In the genomic region with DNA sequence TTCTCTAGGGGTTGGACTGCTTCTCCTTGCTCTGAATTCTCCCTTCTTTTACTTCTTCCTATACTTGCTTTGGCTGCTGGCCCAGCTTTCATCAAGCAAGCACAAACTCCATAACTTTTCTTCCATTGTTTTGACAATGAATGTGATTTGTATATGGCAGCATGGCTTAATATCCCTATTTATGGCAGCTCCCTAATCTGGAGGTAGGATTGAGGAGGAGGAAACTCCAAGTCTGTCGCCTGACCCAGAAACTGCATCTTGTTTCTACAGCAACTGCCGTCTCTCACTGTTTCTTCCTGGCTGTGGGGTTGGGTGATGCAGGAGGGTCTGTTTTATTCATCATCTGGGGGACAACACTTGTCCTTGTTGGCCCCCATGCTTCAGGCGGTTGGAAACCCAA, we compare ENCODE assay signal across 27 mouse cellular contexts.
DNase-seq lines count a peak whose midpoint lies in the region; ATAC-seq and TF ChIP-seq lines count a peak whose summit lies in the region.
"Had no signal": no experiment of that assay in that cellular context is flagged by ENCODE, and none has a peak within 500 bp of the region (broad histone marks: within the 10 kb centered on the region; RNA-seq: fewer than 3 reads in every experiment).

No protein-coding gene starts in this region.

- no peaks in the 10 kb centered on the region for H3K4me1 ChIP-seq in forebrain, postnatal 0 days (ENCODE audit: insufficient read depth)
- H3K4me1 ChIP-seq in forebrain, embryonic 10.5 days: no peaks in the 10 kb centered on the region
- no peaks in the 10 kb centered on the region for H3K4me1 ChIP-seq in heart, embryonic 11.5 days (ENCODE audit: control insufficient read depth, insufficient read depth, low read length)
- 0 out of 2 replicates have a peak, but pooled peaks cover 4% of the 10 kb centered on the region for H3K4me1 ChIP-seq in stomach, embryonic 16.5 days (ENCODE audit: control insufficient read depth, insufficient read depth, low read length)
- H3K4me1 ChIP-seq: embryonic facial prominence, embryonic 10.5 days; embryonic facial prominence, embryonic 13.5 days; heart, embryonic 13.5 days had no signal

- H3K9me3 ChIP-seq in forebrain, postnatal 0 days (ENCODE audit: low read length): no peaks in the 10 kb centered on the region
- no peaks in the 10 kb centered on the region for H3K9me3 ChIP-seq in forebrain, embryonic 10.5 days
- no peaks in the 10 kb centered on the region for H3K9me3 ChIP-seq in heart, embryonic 11.5 days (replicated peaks; ENCODE audit: control insufficient read depth, low read length)
- H3K9me3 ChIP-seq in stomach, embryonic 16.5 days (replicated peaks; ENCODE audit: control insufficient read depth, low read length): no peaks in the 10 kb centered on the region
- H3K9me3 ChIP-seq: embryonic facial prominence, embryonic 10.5 days; embryonic facial prominence, embryonic 13.5 days; heart, embryonic 13.5 days had no signal

- no peak overlapping the region for H3K4me2 ChIP-seq in forebrain, postnatal 0 days (ENCODE audit: low read depth)
- H3K4me2 ChIP-seq in heart, embryonic 11.5 days: no peak overlapping the region
- H3K4me2 ChIP-seq in stomach, embryonic 16.5 days (ENCODE audit: low read depth, low read length): no peak overlapping the region
- H3K4me2 ChIP-seq: embryonic facial prominence, embryonic 13.5 days; heart, embryonic 13.5 days; hindbrain, embryonic 14.5 days had no signal

- H3K27me3 ChIP-seq in forebrain, postnatal 0 days (ENCODE audit: insufficient read depth, low read length): no peaks in the 10 kb centered on the region
- no peaks in the 10 kb centered on the region for H3K27me3 ChIP-seq in forebrain, embryonic 10.5 days (ENCODE audit: poor library complexity, severe bottlenecking)
- no peaks in the 10 kb centered on the region for H3K27me3 ChIP-seq in heart, embryonic 11.5 days (ENCODE audit: control insufficient read depth, insufficient read depth, low read length)
- no peaks in the 10 kb centered on the region for H3K27me3 ChIP-seq in stomach, embryonic 16.5 days (ENCODE audit: control insufficient read depth, insufficient read depth, low read length)
- H3K27me3 ChIP-seq: embryonic facial prominence, embryonic 13.5 days had no signal

- no peak for DNase-seq in forebrain, postnatal 0 days
- no peak for DNase-seq in forebrain, embryonic 10.5 days (ENCODE audit: extremely low spot score, low spot score)
- peak; percentile 66 for DNase-seq in heart, adult 11 months
- DNase-seq in right cerebral cortex, postnatal 10 days (ENCODE audit: low spot score in 2 of 2): peak; percentile 43 to 44
- DNase-seq in right cerebral cortex, postnatal 36 days (ENCODE audit: low spot score in 2 of 2): no peak
- DNase-seq in gastrocnemius, postnatal 10 days: no peak
- DNase-seq: adrenal gland, postnatal 14 days; cerebellum, adult 11-12 months; cerebellum, adult 8-10 months; cerebellum, postnatal 10 days; cerebellum, postnatal 36 days; embryo, embryonic 11 days; gastrocnemius, postnatal 14 days; heart, adult 18-20 months; heart, postnatal 14 days; heart, postnatal 4 days had no signal

- WGBS in forebrain, postnatal 0 days: 44% methylated on average over 3 of the region's 3 CpGs
- 87% methylated on average over 3 of the region's 3 CpGs for WGBS in forebrain, embryonic 10.5 days
- 63% methylated on average over 3 of the region's 3 CpGs for WGBS in heart, embryonic 11.5 days (ENCODE audit: insufficient replicate concordance)
- WGBS in stomach, embryonic 16.5 days: 37% methylated on average over 3 of the region's 3 CpGs

- H3K9ac ChIP-seq in forebrain, postnatal 0 days: no peak overlapping the region
- H3K9ac ChIP-seq in heart, embryonic 11.5 days (ENCODE audit: low read depth, low read length): no peak overlapping the region
- no peak overlapping the region for H3K9ac ChIP-seq in stomach, embryonic 16.5 days (ENCODE audit: low read length)
- H3K9ac ChIP-seq: embryonic facial prominence, embryonic 13.5 days; heart, embryonic 13.5 days; hindbrain, embryonic 14.5 days had no signal

- H3K4me3 ChIP-seq in forebrain, postnatal 0 days (ENCODE audit: low read depth, low read length): no peak overlapping the region
- no peak overlapping the region for H3K4me3 ChIP-seq in forebrain, embryonic 10.5 days
- H3K4me3 ChIP-seq in heart, embryonic 11.5 days (ENCODE audit: low read depth, low read length): no peak overlapping the region
- no peak overlapping the region for H3K4me3 ChIP-seq in stomach, embryonic 16.5 days (replicated peaks; ENCODE audit: low read length)
- H3K4me3 ChIP-seq: embryonic facial prominence, embryonic 10.5 days; embryonic facial prominence, embryonic 13.5 days; heart, embryonic 13.5 days had no signal

- TF ChIP-seq CTCF in forebrain, postnatal 0 days (IDR thresholded peaks at IDR 0.05; ENCODE audit: low read depth): no peak

- ATAC-seq in forebrain, postnatal 0 days: peak; percentile 50
- no peak for ATAC-seq in heart, embryonic 11.5 days (replicated peaks; ENCODE audit: insufficient number of reproducible peaks, low FRiP score, low TSS enrichment)
- ATAC-seq in stomach, embryonic 16.5 days (ENCODE audit: insufficient read depth, low FRiP score): peak; percentile 25; the same call in 1 of the 2 replicates
- ATAC-seq: forebrain, embryonic 14.5 days; hindbrain, postnatal 0 days; inflammation-experienced regulatory T-cells, adult 6 months; intestine, embryonic 16.5 days; Patski had no signal

- H3K27ac ChIP-seq in forebrain, postnatal 0 days (ENCODE audit: low read depth, low read length): no peak overlapping the region
- H3K27ac ChIP-seq in forebrain, embryonic 10.5 days: no peak overlapping the region
- no peak overlapping the region for H3K27ac ChIP-seq in heart, embryonic 11.5 days (ENCODE audit: low read depth, low read length)
- no peak overlapping the region for H3K27ac ChIP-seq in stomach, embryonic 16.5 days (ENCODE audit: low read length)
- H3K27ac ChIP-seq: embryonic facial prominence, embryonic 10.5 days; embryonic facial prominence, embryonic 13.5 days; heart, embryonic 13.5 days; hindbrain, embryonic 14.5 days; hindbrain, postnatal 0 days had no signal

- H3K36me3 ChIP-seq in forebrain, postnatal 0 days (ENCODE audit: insufficient read depth): no peaks in the 10 kb centered on the region
- no peaks in the 10 kb centered on the region for H3K36me3 ChIP-seq in forebrain, embryonic 10.5 days (replicated peaks)
- H3K36me3 ChIP-seq in heart, embryonic 11.5 days (ENCODE audit: control insufficient read depth, insufficient read depth, low read length): no peaks in the 10 kb centered on the region
- H3K36me3 ChIP-seq in stomach, embryonic 16.5 days (ENCODE audit: control insufficient read depth, insufficient read depth, low read length): no peaks in the 10 kb centered on the region
- H3K36me3 ChIP-seq: embryonic facial prominence, embryonic 10.5 days; embryonic facial prominence, embryonic 13.5 days; heart, embryonic 13.5 days had no signal

Comparison
In these comparisons a context has a peak if more than half of its experiments do, and no peak if none do; other contexts are left out.
1. DNase-seq: peak in heart, adult 11 months (single experiment) and right cerebral cortex, postnatal 10 days (2 of 2); none in forebrain, postnatal 0 days (single experiment), forebrain, embryonic 10.5 days (single experiment), right cerebral cortex, postnatal 36 days (0 of 2) and gastrocnemius, postnatal 10 days (single experiment).